Mouse (Mus musculus): ENCODE measurements around the gene Fam71d. TPM values are rescaled to one million over a fixed set of nuclear protein-coding genes. Genes with fewer than 3 reads are reported as not detected.
A peak's percentile ranks its signal among the peaks of the same experiment; 100 is the strongest.

The Fam71d gene
- polyA plus RNA-seq, 1 experiment from 2014 or later: not detected

DNA sequence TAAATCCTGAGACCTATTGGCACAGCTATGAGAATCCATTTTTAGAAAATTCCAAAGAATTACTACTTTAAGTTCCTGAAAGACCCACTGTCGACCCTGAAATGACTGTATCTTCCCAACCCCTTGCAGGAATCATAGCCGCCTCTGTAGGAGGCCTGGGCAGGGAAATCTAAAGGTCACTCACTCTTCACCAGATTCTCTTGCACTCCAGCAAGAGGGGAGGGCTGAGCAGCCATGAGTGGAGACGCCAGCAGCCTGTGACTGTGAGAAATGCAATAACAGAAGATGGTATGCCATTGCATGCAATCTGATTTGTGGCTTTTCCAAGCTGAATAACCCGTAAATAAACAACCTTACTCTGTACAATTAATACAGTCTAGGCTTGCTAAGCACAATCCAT is 36.4 kb downstream of the Fam71d start:
- no peaks in the 10 kb centered on the region for H3K4me1 ChIP-seq
- WGBS: 42% methylated on average over 4 of the region's 4 CpGs
- no peaks in the 10 kb centered on the region for H3K36me3 ChIP-seq
- H3K9me3 ChIP-seq: no peaks in the 10 kb centered on the region
- H3K9ac ChIP-seq: no peak overlapping the region
- no peak for ATAC-seq (ENCODE audit: extremely low read depth, insufficient number of reproducible peaks, low FRiP score, low TSS enrichment)
- H3K27ac ChIP-seq (replicated peaks): no peak overlapping the region
- no peak overlapping the region for H3K4me3 ChIP-seq
- no peak overlapping the region for H3K4me2 ChIP-seq
- no peaks in the 10 kb centered on the region for H3K27me3 ChIP-seq (replicated peaks)

DNA sequence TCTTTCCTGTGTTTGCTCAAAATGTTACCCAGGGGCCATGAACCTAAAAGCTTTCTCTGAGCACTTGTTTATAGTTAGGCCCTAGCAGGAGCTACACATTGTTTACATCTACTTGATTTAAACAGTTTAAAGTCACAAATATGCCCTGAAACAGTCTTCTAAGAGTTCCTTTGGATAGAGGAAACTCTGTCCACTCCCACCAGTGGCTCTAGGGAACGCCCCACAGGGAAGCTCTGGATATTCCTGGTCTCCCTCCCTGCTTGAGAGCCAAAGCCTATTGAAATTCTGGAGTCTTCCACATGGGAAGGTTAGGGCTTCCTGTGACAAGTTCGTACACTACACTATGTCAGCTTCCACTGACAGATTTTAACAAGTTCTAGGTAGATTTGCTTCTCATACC is 48.3 kb downstream of the Fam71d start:
- H3K4me2 ChIP-seq: no peak overlapping the region
- H3K36me3 ChIP-seq: no peaks in the 10 kb centered on the region
- no peak overlapping the region for H3K27ac ChIP-seq (replicated peaks)
- H3K9ac ChIP-seq: no peak overlapping the region
- H3K4me1 ChIP-seq: no peaks in the 10 kb centered on the region
- no peaks in the 10 kb centered on the region for H3K27me3 ChIP-seq (replicated peaks)
- no peak overlapping the region for H3K4me3 ChIP-seq
- 51% methylated on average over 2 of the region's 2 CpGs for WGBS
- no peaks in the 10 kb centered on the region for H3K9me3 ChIP-seq
- ATAC-seq (ENCODE audit: extremely low read depth, insufficient number of reproducible peaks, low FRiP score, low TSS enrichment): no peak

DNA sequence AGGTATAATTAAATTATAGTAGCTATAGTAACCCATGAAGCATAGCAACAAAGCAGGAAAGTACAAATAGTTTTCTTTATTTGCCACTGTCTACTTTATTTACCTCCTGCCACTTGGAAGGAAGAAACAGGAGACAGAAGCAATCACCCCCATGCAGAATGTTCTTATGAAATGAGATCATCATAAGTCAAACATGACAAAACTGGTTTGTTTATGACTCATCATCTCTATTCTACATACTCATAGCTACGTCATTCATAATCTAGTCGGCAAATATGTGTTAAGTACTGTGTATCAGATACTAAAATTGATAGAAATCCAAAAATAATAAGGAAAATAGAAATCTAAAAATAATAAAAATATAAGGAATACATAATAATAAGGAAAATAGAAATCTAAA is 49.0 kb downstream of the Fam71d start:
- H3K4me3 ChIP-seq: no peak overlapping the region
- WGBS: 82% methylated on average over 2 of the region's 2 CpGs
- ATAC-seq (ENCODE audit: extremely low read depth, insufficient number of reproducible peaks, low FRiP score, low TSS enrichment): no peak
- H3K4me1 ChIP-seq: no peaks in the 10 kb centered on the region
- no peak overlapping the region for H3K4me2 ChIP-seq
- no peaks in the 10 kb centered on the region for H3K27me3 ChIP-seq (replicated peaks)
- no peak overlapping the region for H3K9ac ChIP-seq
- H3K36me3 ChIP-seq: no peaks in the 10 kb centered on the region
- no peaks in the 10 kb centered on the region for H3K9me3 ChIP-seq
- no peak overlapping the region for H3K27ac ChIP-seq (replicated peaks)

DNA sequence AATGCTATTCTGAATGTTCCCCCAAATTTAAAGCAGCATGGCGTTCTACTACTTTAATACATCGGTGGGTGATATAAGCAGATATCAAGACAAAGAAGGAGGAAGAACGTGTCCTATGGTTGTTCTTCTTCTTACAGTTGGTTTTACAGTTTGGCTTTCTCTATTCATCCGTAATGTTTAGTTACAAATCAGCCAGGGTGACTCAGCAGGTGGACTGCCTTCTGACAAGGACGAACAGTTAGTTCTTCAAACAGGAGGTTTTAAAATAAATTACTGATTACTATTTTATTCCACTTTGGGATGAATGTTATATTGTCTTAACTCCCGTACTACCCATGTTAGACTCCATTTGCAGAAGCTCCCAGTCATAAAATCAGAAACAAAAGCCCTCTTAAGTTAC is 54.9 kb downstream of the Fam71d start:
- no peaks in the 10 kb centered on the region for H3K9me3 ChIP-seq
- no peak overlapping the region for H3K4me2 ChIP-seq
- ATAC-seq (ENCODE audit: extremely low read depth, insufficient number of reproducible peaks, low FRiP score, low TSS enrichment): no peak
- no peak overlapping the region for H3K4me3 ChIP-seq
- peaks cover 18% of the 10 kb centered on the region for H3K4me1 ChIP-seq
- peaks cover 8% of the 10 kb centered on the region; the same call in 1 of the 2 replicates for H3K27me3 ChIP-seq (replicated peaks)
- H3K27ac ChIP-seq (replicated peaks): no peak overlapping the region
- H3K9ac ChIP-seq: no peak overlapping the region
- no peaks in the 10 kb centered on the region for H3K36me3 ChIP-seq
- WGBS: 76% methylated on average over 6 of the region's 6 CpGs

DNA sequence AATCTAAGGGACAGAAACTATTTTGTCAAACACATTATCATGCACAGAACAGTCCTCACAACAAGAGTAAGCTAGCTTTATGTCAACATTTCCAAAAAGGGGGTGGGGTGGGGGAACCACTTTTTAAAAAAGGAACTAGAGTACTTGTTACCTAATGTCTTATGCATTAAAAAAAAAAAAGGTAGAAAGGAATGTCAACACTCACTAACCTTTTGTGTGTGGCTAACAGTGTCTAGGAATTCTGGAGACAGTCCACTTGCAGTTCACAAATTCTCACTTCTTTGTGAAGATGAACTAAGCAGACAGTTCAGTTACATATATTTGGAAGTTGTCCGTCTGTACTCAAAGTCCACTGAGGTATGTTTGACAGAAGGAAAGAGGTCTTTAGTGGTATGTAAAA is 56.1 kb downstream of the Fam71d start:
- H3K4me1 ChIP-seq: peaks cover 24% of the 10 kb centered on the region
- peaks cover 8% of the 10 kb centered on the region; the same call in 1 of the 2 replicates for H3K27me3 ChIP-seq (replicated peaks)
- H3K4me2 ChIP-seq: peak overlapping the region; percentile 99
- H3K9me3 ChIP-seq: no peaks in the 10 kb centered on the region
- H3K4me3 ChIP-seq: peak overlapping the region; percentile 94; the same call in 1 of the 2 replicates
- ATAC-seq (ENCODE audit: extremely low read depth, insufficient number of reproducible peaks, low FRiP score, low TSS enrichment): no peak
- no peak overlapping the region for H3K27ac ChIP-seq (replicated peaks)
- H3K36me3 ChIP-seq: no peaks in the 10 kb centered on the region
- WGBS: 29% methylated on average over 1 of the region's 1 CpGs
- H3K9ac ChIP-seq: peak overlapping the region; percentile 89

GRCm38 (mm10) chr12:78748113-78748512 is 56.8 kb downstream of the Fam71d start:
- Histone ChIP-seq H3K9me3 (no peaks in the 10 kb centered on the region), H3K27me3 (replicated peaks) (peaks cover 8% of the 10 kb centered on the region; the same call in 1 of the 2 replicates), H3K27ac (replicated peaks) (peak overlapping the region; percentile 67), H3K36me3 (no peaks in the 10 kb centered on the region), H3K9ac (peak overlapping the region; percentile 89), H3K4me1 (peaks cover 26% of the 10 kb centered on the region), H3K4me3 (peak overlapping the region; percentile 94), H3K4me2 (peak overlapping the region; percentile 99)
- ATAC-seq (ENCODE audit: extremely low read depth, insufficient number of reproducible peaks, low FRiP score, low TSS enrichment): no peak
- WGBS: under 1% methylated on average over 10 of the region's 10 CpGs

GRCm38 (mm10) chr12:78748557-78749377 is 57.4 kb downstream of the Fam71d start, which contains the start of gene Mpp5:
Mpp5 (plus strand) TSS chr12:78748907.
- H3K9ac ChIP-seq: peak within 1 kb of the TSS; percentile 94
- H3K36me3 ChIP-seq: no peaks in the 10 kb centered on the region
- peak; percentile 99 for ATAC-seq (ENCODE audit: extremely low read depth, insufficient number of reproducible peaks, low FRiP score, low TSS enrichment)
- peaks cover 29% of the 10 kb centered on the region for H3K4me1 ChIP-seq
- H3K9me3 ChIP-seq: no peaks in the 10 kb centered on the region
- peaks cover 8% of the 10 kb centered on the region; the same call in 1 of the 2 replicates for H3K27me3 ChIP-seq (replicated peaks)
- under 1% methylated on average over 64 of the region's 98 CpGs for WGBS
- peak within 1 kb of the TSS; percentile 94 for H3K4me3 ChIP-seq
- peak within 1 kb of the TSS; percentile 97 for H3K27ac ChIP-seq (replicated peaks)
- H3K4me2 ChIP-seq: peak within 1 kb of the TSS; percentile 99

- Histone ChIP-seq H3K27ac (replicated peaks) (peak overlapping the region; percentile 97), H3K4me2 (peak overlapping the region; percentile 78), H3K9me3 (no peaks in the 10 kb centered on the region), H3K9ac (peak overlapping the region; percentile 94), H3K4me1 (peaks cover 29% of the 10 kb centered on the region), H3K4me3 (peak overlapping the region; percentile 94), H3K27me3 (replicated peaks) (peaks cover 8% of the 10 kb centered on the region; the same call in 1 of the 2 replicates), H3K36me3 (no peaks in the 10 kb centered on the region)
- WGBS: under 1% methylated on average over 25 of the region's 25 CpGs
- ATAC-seq (ENCODE audit: extremely low read depth, insufficient number of reproducible peaks, low FRiP score, low TSS enrichment): peak; percentile 42
Observed at GRCm38 (mm10) chr12:78749378-78749801, 58.1 kb downstream of the Fam71d start.

GRCm38 (mm10) chr12:78761979-78762378 is 70.6 kb downstream of the Fam71d start:
- Histone ChIP-seq H3K4me1 (no peaks in the 10 kb centered on the region), H3K36me3 (no peaks in the 10 kb centered on the region), H3K27ac (replicated peaks) (no peak overlapping the region), H3K9ac (no peak overlapping the region), H3K27me3 (replicated peaks) (no peaks in the 10 kb centered on the region), H3K4me3 (no peak overlapping the region), H3K4me2 (no peak overlapping the region), H3K9me3 (no peaks in the 10 kb centered on the region)
- ATAC-seq (ENCODE audit: extremely low read depth, insufficient number of reproducible peaks, low FRiP score, low TSS enrichment): no peak

GRCm38 (mm10) chr12:78769031-78769713 is 77.8 kb downstream of the Fam71d start:
- peaks cover 31% of the 10 kb centered on the region for H3K4me1 ChIP-seq
- no peaks in the 10 kb centered on the region for H3K27me3 ChIP-seq (replicated peaks)
- H3K36me3 ChIP-seq: 0 out of 2 replicates have a peak, but pooled peaks cover 3% of the 10 kb centered on the region
- no peak overlapping the region for H3K4me3 ChIP-seq
- no peak overlapping the region for H3K9ac ChIP-seq
- peak overlapping the region; percentile 24; the same call in 1 of the 2 replicates for H3K27ac ChIP-seq (replicated peaks)
- 50% methylated on average over 6 of the region's 6 CpGs for WGBS
- H3K4me2 ChIP-seq: no peak overlapping the region
- ATAC-seq (ENCODE audit: extremely low read depth, insufficient number of reproducible peaks, low FRiP score, low TSS enrichment): no peak
- H3K9me3 ChIP-seq: no peaks in the 10 kb centered on the region

- 17% methylated on average over 2 of the region's 2 CpGs for WGBS
- H3K27ac ChIP-seq (replicated peaks): peak overlapping the region; percentile 56
- ATAC-seq (ENCODE audit: extremely low read depth, insufficient number of reproducible peaks, low FRiP score, low TSS enrichment): no peak
Observed at GRCm38 (mm10) chr12:78773211-78773610, 81.9 kb downstream of the Fam71d start.

More at GRCm38 (mm10) chr12:78773211-78773610, 81.9 kb downstream of the Fam71d start:
- no peaks in the 10 kb centered on the region for H3K9me3 ChIP-seq
- H3K4me3 ChIP-seq: no peak overlapping the region
- no peak overlapping the region for H3K4me2 ChIP-seq
- 0 out of 2 replicates have a peak, but pooled peaks cover 5% of the 10 kb centered on the region for H3K36me3 ChIP-seq
- no peaks in the 10 kb centered on the region for H3K27me3 ChIP-seq (replicated peaks)
- no peak overlapping the region for H3K9ac ChIP-seq
- H3K4me1 ChIP-seq: peaks cover 31% of the 10 kb centered on the region

Measured in heart, embryonic 13.5 days (tissue).